Mouse (Mus musculus) hindbrain, embryonic 14.5 days (tissue): ENCODE data around the gene 2200002D01Rik. TPM values are rescaled to one million over a fixed set of nuclear protein-coding genes. Genes with fewer than 3 reads are reported as not detected.

Experiments used
- ATAC-seq: fragments of 200-750 bp; cut with Nextera tagmentation; 2 replicates; pipeline ENCODE4 v1.8.0; 2017; ENCODE audit warnings: moderate number of reproducible peaks, mild to moderate bottlenecking, moderate TSS enrichment, moderate library complexity; ENCODE audit not compliant: low FRiP score
- DNase-seq: peaks from one replicate; pipeline ENCODE4 v3.0.0-alpha.2; 2015; ENCODE audit warnings: low spot score
- H3K27ac ChIP-seq: fragments of 300-500 bp; sonication (generic); 2 replicates; pipeline ENCODE4 v1.5.1; 2014; ENCODE audit warnings: mild to moderate bottlenecking, moderate library complexity
- H3K27me3 ChIP-seq: fragments of 300-500 bp; sonication (generic); 2 replicates; pipeline ENCODE4 v1.6.1; 2014; ENCODE audit warnings: mild to moderate bottlenecking, low read length, mixed read lengths; ENCODE audit not compliant: control insufficient read depth, insufficient read depth
- H3K36me3 ChIP-seq: fragments of 300-500 bp; sonication (generic); replicated peaks from 2 replicates; pipeline ENCODE4 v1.6.1; 2014; ENCODE audit not compliant: control insufficient read depth, insufficient read depth
- H3K4me1 ChIP-seq: fragments of 300-500 bp; sonication (generic); replicated peaks from 2 replicates; pipeline ENCODE4 v1.6.1; 2014; ENCODE audit warnings: antibody characterized with exemption, low read length, mixed read lengths; ENCODE audit not compliant: control insufficient read depth, insufficient read depth
- H3K4me2 ChIP-seq: fragments of 300-500 bp; sonication (generic); replicated peaks from 2 replicates; pipeline ENCODE4 v1.6.1; 2014; ENCODE audit warnings: mild to moderate bottlenecking, moderate library complexity
- H3K4me3 ChIP-seq: fragments of 300-500 bp; sonication (generic); replicated peaks from 2 replicates; pipeline ENCODE4 v1.5.1; 2014; ENCODE audit warnings: mild to moderate bottlenecking, low read length
- H3K9ac ChIP-seq: fragments of 300-500 bp; sonication (generic); 2 replicates; pipeline ENCODE4 v1.6.1; 2014
- H3K9me3 ChIP-seq: fragments of 300-500 bp; sonication (generic); 2 replicates; pipeline ENCODE4 v1.6.1; 2016; ENCODE audit warnings: low read length; ENCODE audit not compliant: control insufficient read depth
- WGBS: fragments of 180-500 bp; shearing (Covaris S2); extraction: QIAGEN DNeasy Blood & Tissue Kit; methylation state at CpG from one replicate; pipeline ENCODE4 v1.1.7; 2014; 5-methylcytosine and 5-hydroxymethylcytosine counted together
- polyA plus RNA-seq: library from polyadenylated mRNA; unstranded; fragments of >200 nt; fragmentation: Nextera tagmentation; extraction: Ambion mirVana; gene quantifications from 2 replicates; pipeline ENCODE4 v1.2.1, GENCODE M21; 2014

2200002D01Rik gene
- polyA plus RNA-seq, 1 experiment from 2014 or later = 0.67 TPM

DNA sequence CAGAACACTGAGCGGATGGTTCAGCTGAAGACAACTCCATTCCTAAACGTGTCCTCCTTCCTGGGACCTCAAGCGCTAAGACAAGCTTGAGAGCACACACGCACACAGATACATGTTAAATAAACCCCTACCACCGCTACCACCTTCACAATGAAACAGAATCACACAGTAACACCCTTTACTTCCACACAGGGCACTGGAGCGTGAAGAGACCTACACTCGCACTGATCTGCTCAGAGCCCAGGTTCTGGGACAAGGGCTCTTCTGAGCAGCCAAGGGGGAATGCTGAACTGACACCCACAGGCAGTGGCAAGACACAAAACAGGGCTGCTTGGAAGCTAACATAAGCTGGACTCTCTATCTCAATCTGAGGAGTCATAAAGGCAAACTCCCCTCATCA lies 17.4 kb upstream of the 2200002D01Rik start:
- H3K4me3 ChIP-seq = no peak overlapping the region
- no peaks in the 10 kb centered on the region for H3K4me1 ChIP-seq
- H3K9ac ChIP-seq = no peak overlapping the region
- DNase-seq (no peak), ATAC-seq (no peak)
- H3K9me3 ChIP-seq = no peaks in the 10 kb centered on the region
- no peaks in the 10 kb centered on the region for H3K36me3 ChIP-seq
- H3K4me2 ChIP-seq = no peak overlapping the region
- no peaks in the 10 kb centered on the region for H3K27me3 ChIP-seq
- no peak overlapping the region for H3K27ac ChIP-seq
- 82% methylated on average over 7 of the region's 7 CpGs for WGBS

DNA sequence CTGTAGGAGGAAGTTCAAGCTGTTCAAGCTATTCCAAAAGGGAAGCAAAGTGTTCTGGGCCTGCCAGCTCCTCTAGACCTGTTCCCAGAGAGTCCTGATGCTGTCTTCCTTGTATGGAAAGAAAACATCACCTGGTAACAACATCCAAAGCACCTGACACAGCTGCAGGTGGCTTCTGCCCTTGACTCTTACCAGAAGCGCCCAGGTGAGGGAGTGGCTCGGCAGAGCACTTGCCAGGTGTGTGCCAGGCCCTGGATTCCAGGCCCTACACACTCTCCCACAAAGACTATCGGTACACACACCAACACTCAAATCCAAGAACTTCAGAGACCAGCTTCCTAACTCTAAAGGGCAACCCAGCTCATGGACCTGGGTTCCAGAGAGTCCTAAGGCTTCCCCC lies 15.6 kb upstream of the 2200002D01Rik start:
- no peaks in the 10 kb centered on the region for H3K27me3 ChIP-seq
- H3K9me3 ChIP-seq = no peaks in the 10 kb centered on the region
- no peak overlapping the region for H3K9ac ChIP-seq
- no peak for ATAC-seq
- H3K36me3 ChIP-seq = no peaks in the 10 kb centered on the region
- WGBS = 91% methylated on average over 3 of the region's 3 CpGs
- DNase-seq = no peak
- H3K4me2 ChIP-seq = no peak overlapping the region
- no peak overlapping the region for H3K27ac ChIP-seq
- H3K4me1 ChIP-seq = no peaks in the 10 kb centered on the region
- H3K4me3 ChIP-seq = no peak overlapping the region

GRCm38 (mm10) chr7:29262151-29262550 lies 13.9 kb upstream of the 2200002D01Rik start:
- ATAC-seq = no peak
- Histone ChIP-seq H3K4me2 (no peak overlapping the region), H3K4me3 (no peak overlapping the region), H3K27me3 (no peaks in the 10 kb centered on the region), H3K36me3 (no peaks in the 10 kb centered on the region), H3K4me1 (no peaks in the 10 kb centered on the region), H3K9me3 (no peaks in the 10 kb centered on the region), H3K9ac (no peak overlapping the region), H3K27ac (no peak overlapping the region)
- 87% methylated on average over 6 of the region's 6 CpGs for WGBS
- no peak for DNase-seq

- Histone ChIP-seq H3K4me2 (no peak overlapping the region), H3K27me3 (no peaks in the 10 kb centered on the region), H3K4me3 (no peak overlapping the region), H3K9me3 (no peaks in the 10 kb centered on the region), H3K4me1 (no peaks in the 10 kb centered on the region), H3K36me3 (no peaks in the 10 kb centered on the region), H3K9ac (no peak overlapping the region), H3K27ac (no peak overlapping the region)
- DNase-seq (no peak), ATAC-seq (no peak)
- WGBS = 62% methylated on average over 10 of the region's 10 CpGs
Measured at GRCm38 (mm10) chr7:29259781-29260730, 11.8 kb upstream of the 2200002D01Rik start.

- no peaks in the 10 kb centered on the region for H3K4me1 ChIP-seq
- no peaks in the 10 kb centered on the region for H3K9me3 ChIP-seq
- H3K27me3 ChIP-seq = no peaks in the 10 kb centered on the region
- H3K4me2 ChIP-seq = no peak overlapping the region
- no peak overlapping the region for H3K9ac ChIP-seq
- WGBS = 100% methylated on average over 1 of the region's 1 CpGs
- H3K4me3 ChIP-seq = no peak overlapping the region
- H3K36me3 ChIP-seq = no peaks in the 10 kb centered on the region
- no peak overlapping the region for H3K27ac ChIP-seq
- no peak for DNase-seq
- no peak for ATAC-seq
Measured at GRCm38 (mm10) chr7:29257368-29257767, 9.1 kb upstream of the 2200002D01Rik start.

GRCm38 (mm10) chr7:29255875-29256274 lies 7.6 kb upstream of the 2200002D01Rik start:
- 95% methylated on average over 4 of the region's 4 CpGs for WGBS
- Histone ChIP-seq H3K9ac (no peak overlapping the region), H3K4me2 (no peak overlapping the region), H3K4me3 (no peak overlapping the region), H3K9me3 (no peaks in the 10 kb centered on the region), H3K27me3 (no peaks in the 10 kb centered on the region), H3K36me3 (no peaks in the 10 kb centered on the region), H3K27ac (no peak overlapping the region), H3K4me1 (no peaks in the 10 kb centered on the region)
- DNase-seq (no peak), ATAC-seq (no peak)

DNA sequence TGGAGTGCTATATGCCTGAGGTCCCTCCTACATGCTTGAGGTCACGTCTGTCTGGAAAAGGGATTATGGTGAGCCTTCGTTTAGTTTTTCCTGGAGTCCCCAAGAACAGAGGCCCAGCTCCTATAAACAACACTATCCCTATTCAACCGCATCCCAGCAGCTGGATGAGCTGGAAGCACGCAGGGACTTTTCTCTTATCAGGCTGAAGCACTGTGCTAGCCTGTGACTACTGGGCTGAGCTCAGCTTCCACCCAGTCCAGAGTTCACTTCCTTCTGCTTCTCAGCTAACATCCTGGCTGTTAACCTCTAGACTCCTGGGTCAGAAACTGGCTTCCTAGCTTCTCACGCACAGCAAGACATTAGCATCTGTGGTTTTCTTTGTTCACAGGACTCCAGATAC lies 5.6 kb upstream of the 2200002D01Rik start:
- ATAC-seq (no peak), DNase-seq (no peak)
- no peak overlapping the region for H3K27ac ChIP-seq
- H3K9ac ChIP-seq = no peak overlapping the region
- no peak overlapping the region for H3K4me2 ChIP-seq
- peaks cover 3% of the 10 kb centered on the region for H3K27me3 ChIP-seq
- H3K4me1 ChIP-seq = no peaks in the 10 kb centered on the region
- no peaks in the 10 kb centered on the region for H3K9me3 ChIP-seq
- WGBS = 53% methylated on average over 5 of the region's 5 CpGs
- no peak overlapping the region for H3K4me3 ChIP-seq
- no peaks in the 10 kb centered on the region for H3K36me3 ChIP-seq

DNA sequence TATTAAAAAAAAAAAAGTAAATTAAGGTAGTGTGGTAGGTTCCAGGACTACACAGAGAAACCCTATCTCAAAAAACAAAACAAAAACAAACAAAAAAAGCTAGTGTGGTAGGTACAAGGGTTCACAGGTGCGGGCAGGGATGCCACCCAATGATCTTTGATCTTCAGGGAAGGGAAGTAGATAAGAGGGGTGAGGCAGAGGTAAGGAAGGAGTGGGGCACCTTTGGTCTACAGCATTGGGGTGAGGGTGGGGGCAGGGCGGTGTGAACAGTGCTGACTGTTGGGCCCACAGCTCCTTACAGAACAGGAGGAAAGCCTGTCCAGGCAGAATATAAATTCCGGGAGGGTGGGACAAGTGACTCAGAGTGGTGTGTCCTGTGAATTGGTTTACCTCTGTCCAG lies 2.9 kb upstream of the 2200002D01Rik start:
- ATAC-seq = no peak
- H3K4me3 ChIP-seq = no peak overlapping the region
- peaks cover 23% of the 10 kb centered on the region for H3K27me3 ChIP-seq
- H3K9me3 ChIP-seq = no peaks in the 10 kb centered on the region
- H3K9ac ChIP-seq = no peak overlapping the region
- DNase-seq = no peak
- no peaks in the 10 kb centered on the region for H3K4me1 ChIP-seq
- no peaks in the 10 kb centered on the region for H3K36me3 ChIP-seq
- H3K27ac ChIP-seq = no peak overlapping the region
- 90% methylated on average over 3 of the region's 3 CpGs for WGBS
- no peak overlapping the region for H3K4me2 ChIP-seq

DNA sequence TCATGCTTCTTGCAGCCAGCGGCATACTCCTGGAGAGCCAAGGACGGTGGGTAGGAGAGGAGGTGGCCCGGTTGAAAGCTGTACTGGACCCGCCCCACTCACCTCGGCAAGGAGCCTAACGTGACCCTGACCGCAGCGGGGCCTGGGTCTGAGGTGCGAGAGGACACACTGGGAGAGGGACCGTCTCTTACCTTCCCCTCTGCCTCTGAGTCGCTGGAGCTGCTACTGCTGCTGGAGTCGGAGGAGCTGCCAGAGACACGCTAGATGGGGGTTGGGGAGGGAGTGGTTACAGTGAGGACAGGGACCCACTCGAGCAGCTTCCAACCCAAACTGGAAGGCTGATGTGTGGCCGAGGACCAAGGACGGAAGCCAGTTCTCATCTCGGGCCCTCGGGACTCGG lies 560 bp downstream of the 2200002D01Rik start:
- Histone ChIP-seq H3K9ac (peak overlapping the region; percentile 12; the same call in 1 of the 2 replicates), H3K36me3 (peaks cover 18% of the 10 kb centered on the region; the same call in 1 of the 2 replicates), H3K9me3 (no peaks in the 10 kb centered on the region), H3K27me3 (peaks cover 23% of the 10 kb centered on the region), H3K4me1 (no peaks in the 10 kb centered on the region), H3K4me2 (peak overlapping the region; percentile 38), H3K27ac (no peak overlapping the region), H3K4me3 (peak overlapping the region; percentile 10)
- WGBS = 12% methylated on average over 19 of the region's 19 CpGs
- DNase-seq = no peak
- 0 out of 2 replicates have a peak, but pooled peaks have one; percentile 18 for ATAC-seq
